Mouse (Mus musculus): ENCODE data around the gene Pafah1b1. TPM values are rescaled to one million over a fixed set of nuclear protein-coding genes. Genes with fewer than 3 reads are reported as not detected.

Gene Pafah1b1
- polyA plus RNA-seq, 1 experiment from 2014 or later = 61.8 TPM

GRCm38 (mm10) chr11:74637486-74637885 lies 87.0 kb downstream of the Pafah1b1 start:
- H3K4me3 ChIP-seq (ENCODE audit: low read depth, low read length) = peak overlapping the region; percentile 64
- H3K27me3 ChIP-seq (replicated peaks; ENCODE audit: control insufficient read depth, insufficient read depth, low read length) = peaks cover 5% of the 10 kb centered on the region; the same call in 1 of the 2 replicates
- ATAC-seq (replicated peaks; ENCODE audit: low FRiP score, low TSS enrichment, low read depth) (no peak), DNase-seq (ENCODE audit: low spot score) (peak; percentile 55)
- no peaks in the 10 kb centered on the region for H3K9me3 ChIP-seq (ENCODE audit: control insufficient read depth, low read length)
- H3K36me3 ChIP-seq (ENCODE audit: control insufficient read depth, insufficient read depth, low read length) = no peaks in the 10 kb centered on the region
- 0 out of 2 replicates have a peak overlapping the region, but pooled peaks have one; percentile 74 for H3K27ac ChIP-seq (ENCODE audit: low read depth)
- H3K4me2 ChIP-seq (ENCODE audit: low read length) = peak overlapping the region; percentile 83
- WGBS = 20% methylated on average over 8 of the region's 8 CpGs
- H3K4me1 ChIP-seq (replicated peaks; ENCODE audit: control insufficient read depth, insufficient read depth, low read length) = peaks cover 10% of the 10 kb centered on the region; the same call in 1 of the 2 replicates
- H3K9ac ChIP-seq (ENCODE audit: low read length) = peak overlapping the region; percentile 74

- H3K27me3 ChIP-seq (replicated peaks; ENCODE audit: control insufficient read depth, insufficient read depth, low read length) = peaks cover 5% of the 10 kb centered on the region; the same call in 1 of the 2 replicates
- peaks cover 10% of the 10 kb centered on the region; the same call in 1 of the 2 replicates for H3K4me1 ChIP-seq (replicated peaks; ENCODE audit: control insufficient read depth, insufficient read depth, low read length)
- H3K36me3 ChIP-seq (ENCODE audit: control insufficient read depth, insufficient read depth, low read length) = no peaks in the 10 kb centered on the region
- H3K4me3 ChIP-seq (ENCODE audit: low read depth, low read length) = no peak overlapping the region
- WGBS = 65% methylated on average over 5 of the region's 5 CpGs
- no peaks in the 10 kb centered on the region for H3K9me3 ChIP-seq (ENCODE audit: control insufficient read depth, low read length)
- H3K27ac ChIP-seq (ENCODE audit: low read depth) = no peak overlapping the region
- peak; percentile 79 for DNase-seq (ENCODE audit: low spot score)
- H3K4me2 ChIP-seq (ENCODE audit: low read length) = no peak overlapping the region
- H3K9ac ChIP-seq (ENCODE audit: low read length) = no peak overlapping the region
- ATAC-seq (replicated peaks; ENCODE audit: low FRiP score, low TSS enrichment, low read depth) = no peak
Observed at GRCm38 (mm10) chr11:74634490-74635275, 89.8 kb downstream of the Pafah1b1 start.

- DNase-seq (ENCODE audit: low spot score) = no peak
- H3K27ac ChIP-seq (ENCODE audit: low read depth) = no peak overlapping the region
- H3K4me2 ChIP-seq (ENCODE audit: low read length) = no peak overlapping the region
- peaks cover 2% of the 10 kb centered on the region; the same call in 1 of the 2 replicates for H3K27me3 ChIP-seq (replicated peaks; ENCODE audit: control insufficient read depth, insufficient read depth, low read length)
- no peaks in the 10 kb centered on the region for H3K4me1 ChIP-seq (replicated peaks; ENCODE audit: control insufficient read depth, insufficient read depth, low read length)
- no peak overlapping the region for H3K9ac ChIP-seq (ENCODE audit: low read length)
- ATAC-seq (replicated peaks; ENCODE audit: low FRiP score, low TSS enrichment, low read depth) = no peak
- H3K4me3 ChIP-seq (ENCODE audit: low read depth, low read length) = no peak overlapping the region
- H3K36me3 ChIP-seq (ENCODE audit: control insufficient read depth, insufficient read depth, low read length) = no peaks in the 10 kb centered on the region
- H3K9me3 ChIP-seq (ENCODE audit: control insufficient read depth, low read length) = no peaks in the 10 kb centered on the region
- 65% methylated on average over 7 of the region's 7 CpGs for WGBS
Observed at GRCm38 (mm10) chr11:74631880-74632789, 92.3 kb downstream of the Pafah1b1 start.

- whole genome bisulfite sequencing = 87% methylated on average over 3 of the region's 3 CpGs
- Histone ChIP-seq H3K27me3 (replicated peaks; ENCODE audit: control insufficient read depth, insufficient read depth, low read length) (no peaks in the 10 kb centered on the region), H3K27ac (ENCODE audit: low read depth) (no peak overlapping the region), H3K9ac (ENCODE audit: low read length) (no peak overlapping the region), H3K4me1 (replicated peaks; ENCODE audit: control insufficient read depth, insufficient read depth, low read length) (no peaks in the 10 kb centered on the region; the same call in 1 of the 2 replicates), H3K9me3 (ENCODE audit: control insufficient read depth, low read length) (no peaks in the 10 kb centered on the region), H3K4me3 (ENCODE audit: low read depth, low read length) (no peak overlapping the region), H3K4me2 (ENCODE audit: low read length) (no peak overlapping the region), H3K36me3 (ENCODE audit: control insufficient read depth, insufficient read depth, low read length) (no peaks in the 10 kb centered on the region)
- ATAC-seq (replicated peaks; ENCODE audit: low FRiP score, low TSS enrichment, low read depth) (no peak), DNase-seq (ENCODE audit: low spot score) (no peak)
Observed at GRCm38 (mm10) chr11:74627481-74627880, 97.0 kb downstream of the Pafah1b1 start.

- ATAC-seq (replicated peaks; ENCODE audit: low FRiP score, low TSS enrichment, low read depth) = no peak
- no peak overlapping the region for H3K9ac ChIP-seq (ENCODE audit: low read length)
Observed at GRCm38 (mm10) chr11:74625333-74625732, 99.1 kb downstream of the Pafah1b1 start.

More at GRCm38 (mm10) chr11:74625333-74625732, 99.1 kb downstream of the Pafah1b1 start:
- Histone ChIP-seq H3K27ac (ENCODE audit: low read depth) (no peak overlapping the region), H3K4me1 (replicated peaks; ENCODE audit: control insufficient read depth, insufficient read depth, low read length) (no peaks in the 10 kb centered on the region; the same call in 1 of the 2 replicates), H3K27me3 (replicated peaks; ENCODE audit: control insufficient read depth, insufficient read depth, low read length) (peaks cover 14% of the 10 kb centered on the region), H3K4me3 (ENCODE audit: low read depth, low read length) (no peak overlapping the region), H3K9me3 (ENCODE audit: control insufficient read depth, low read length) (no peaks in the 10 kb centered on the region), H3K4me2 (ENCODE audit: low read length) (no peak overlapping the region), H3K36me3 (ENCODE audit: control insufficient read depth, insufficient read depth, low read length) (no peaks in the 10 kb centered on the region)
- DNase-seq (ENCODE audit: low spot score) = no peak

Other genes starting within 250 kb of the Pafah1b1 start
- gene Rap1gap2, start 113.8 kb downstream of the Pafah1b1 start, polyA plus RNA-seq (2014; fragmentation: Nextera tagmentation; extraction: Ambion mirVana) = 7.7 and 11.6 TPM in 2 replicates
- 0.56 and 0.74 TPM in 2 replicates for gene Ccdc92b, start 105.1 kb downstream of the Pafah1b1 start, polyA plus RNA-seq (2014; fragmentation: Nextera tagmentation; extraction: Ambion mirVana)
- 38.7 and 47.0 TPM in 2 replicates for gene Cluh, start 75.2 kb downstream of the Pafah1b1 start, polyA plus RNA-seq (2014; fragmentation: Nextera tagmentation; extraction: Ambion mirVana)
- gene Mettl16, start 46.2 kb upstream of the Pafah1b1 start, polyA plus RNA-seq (2014; fragmentation: Nextera tagmentation; extraction: Ambion mirVana) = 31.9 and 36.4 TPM in 2 replicates
- 4.4 and 5.5 TPM in 2 replicates for gene Mnt, start 106.2 kb upstream of the Pafah1b1 start, polyA plus RNA-seq (2014; fragmentation: Nextera tagmentation; extraction: Ambion mirVana)
- 6.2 and 6.7 TPM in 2 replicates for gene Sgsm2, start 172.4 kb upstream of the Pafah1b1 start, polyA plus RNA-seq (2014; fragmentation: Nextera tagmentation; extraction: Ambion mirVana)
- 64.3 and 65.9 TPM in 2 replicates for gene Tsr1, start 173.4 kb upstream of the Pafah1b1 start, polyA plus RNA-seq (2014; fragmentation: Nextera tagmentation; extraction: Ambion mirVana)
- 15.3 and 15.7 TPM in 2 replicates for gene Smg6, start 201.2 kb upstream of the Pafah1b1 start, polyA plus RNA-seq (2014; fragmentation: Nextera tagmentation; extraction: Ambion mirVana)
- gene Srr, start 201.3 kb upstream of the Pafah1b1 start, polyA plus RNA-seq (2014; fragmentation: Nextera tagmentation; extraction: Ambion mirVana) = 17.2 and 19.6 TPM in 2 replicates

Data from intestine, embryonic 14.5 days (tissue).